Mouse (Mus musculus) liver, embryonic 15.5 days (tissue): ENCODE results near the gene Hormad2. TPM values are rescaled to one million over a fixed set of nuclear protein-coding genes. Genes with fewer than 3 reads are reported as not detected.

Source experiments
- ATAC-seq: fragments of 200-750 bp; cut with Nextera tagmentation; 2 replicates; pipeline ENCODE4 v1.8.0; 2017; ENCODE audit warnings: moderate number of reproducible peaks, mild to moderate bottlenecking, moderate library complexity; ENCODE audit not compliant: insufficient read depth
- H3K27ac ChIP-seq: fragments of 300-500 bp; sonication (generic); replicated peaks from 2 replicates; pipeline ENCODE4 v1.5.1; 2015; ENCODE audit warnings: mild to moderate bottlenecking, inconsistent platforms
- H3K27me3 ChIP-seq: fragments of 300-500 bp; sonication (generic); 2 replicates; pipeline ENCODE4 v1.6.1; 2015; ENCODE audit warnings: mild to moderate bottlenecking, inconsistent platforms
- H3K36me3 ChIP-seq: fragments of 300-500 bp; sonication (generic); replicated peaks from 2 replicates; pipeline ENCODE4 v1.6.1; 2015; ENCODE audit warnings: moderate library complexity, mild to moderate bottlenecking, inconsistent platforms
- H3K4me1 ChIP-seq: fragments of 300-500 bp; sonication (generic); replicated peaks from 2 replicates; pipeline ENCODE4 v1.6.1; 2015; ENCODE audit warnings: inconsistent platforms
- H3K4me2 ChIP-seq: fragments of 300-500 bp; sonication (generic); 2 replicates; pipeline ENCODE4 v1.6.1; 2015; ENCODE audit warnings: moderate library complexity, mild to moderate bottlenecking, inconsistent platforms
- H3K4me3 ChIP-seq: fragments of 300-500 bp; sonication (generic); replicated peaks from 2 replicates; pipeline ENCODE4 v1.5.1; 2015; ENCODE audit warnings: mild to moderate bottlenecking, inconsistent platforms
- H3K9ac ChIP-seq: fragments of 300-500 bp; sonication (generic); 2 replicates; pipeline ENCODE4 v1.6.1; 2015; ENCODE audit warnings: moderate library complexity, mild to moderate bottlenecking, inconsistent platforms
- H3K9me3 ChIP-seq: fragments of 300-500 bp; sonication (generic); replicated peaks from 2 replicates; pipeline ENCODE4 v1.6.1; 2016; ENCODE audit warnings: inconsistent platforms
- WGBS: fragments of 180-500 bp; shearing (Covaris S2); methylation state at CpG from one replicate; pipeline ENCODE4 v1.1.7; 2015; ENCODE audit warnings: mixed read lengths; ENCODE audit not compliant: insufficient replicate concordance; 5-methylcytosine and 5-hydroxymethylcytosine counted together
- polyA plus RNA-seq: library from polyadenylated mRNA; unstranded; fragments of >200 nt; fragmentation: Nextera tagmentation; extraction: Ambion mirVana; gene quantifications from 2 replicates; pipeline ENCODE4 v1.2.1, GENCODE M21; 2015

Hormad2 gene
- polyA plus RNA-seq, 1 experiment from 2014 or later, result 0.18 TPM

GRCm38 (mm10) chr11:4446195-4446868 is 5.4 kb upstream of the Hormad2 start:
- no peak for ATAC-seq
- H3K4me1 ChIP-seq, result no peaks in the 10 kb centered on the region
- no peak overlapping the region for H3K4me2 ChIP-seq
- H3K27ac ChIP-seq, result no peak overlapping the region
- no peaks in the 10 kb centered on the region for H3K27me3 ChIP-seq
- H3K9me3 ChIP-seq, result no peaks in the 10 kb centered on the region
- WGBS, result 87% methylated on average over 9 of the region's 9 CpGs
- H3K9ac ChIP-seq, result no peak overlapping the region
- no peak overlapping the region for H3K4me3 ChIP-seq
- H3K36me3 ChIP-seq, result no peaks in the 10 kb centered on the region

GRCm38 (mm10) chr11:4442280-4442679 is 1.4 kb upstream of the Hormad2 start:
- Histone ChIP-seq H3K9me3 (no peaks in the 10 kb centered on the region), H3K4me3 (no peak overlapping the region), H3K36me3 (no peaks in the 10 kb centered on the region), H3K27ac (no peak overlapping the region), H3K27me3 (no peaks in the 10 kb centered on the region), H3K4me2 (no peak overlapping the region), H3K4me1 (peaks cover 6% of the 10 kb centered on the region; the same call in 1 of the 2 replicates), H3K9ac (no peak overlapping the region)
- 6% methylated on average over 1 of the region's 1 CpGs for WGBS
- no peak for ATAC-seq

DNA sequence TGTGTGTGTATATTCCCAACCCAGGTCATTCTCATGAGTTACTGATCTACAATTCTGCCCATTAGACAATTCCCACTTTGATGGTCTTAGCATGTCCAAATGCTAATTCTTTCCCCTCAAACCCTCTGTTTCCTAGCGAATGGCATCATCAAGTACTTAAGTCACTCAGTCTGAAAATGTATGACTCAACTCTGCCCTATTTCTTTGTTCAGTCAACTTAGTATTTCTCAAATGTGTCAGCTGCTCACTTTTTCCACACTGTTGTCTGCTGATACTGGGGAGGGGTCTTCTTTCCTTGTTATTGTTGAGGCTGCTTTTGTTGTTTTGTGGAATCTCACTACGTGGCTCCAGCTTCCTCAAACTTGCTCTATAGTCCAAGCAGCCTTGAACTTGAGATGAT is 2.7 kb downstream of the Hormad2 start:
- Histone ChIP-seq H3K4me2 (no peak overlapping the region), H3K27me3 (no peaks in the 10 kb centered on the region), H3K27ac (no peak overlapping the region), H3K9me3 (no peaks in the 10 kb centered on the region), H3K9ac (no peak overlapping the region), H3K4me3 (no peak overlapping the region), H3K4me1 (peaks cover 8% of the 10 kb centered on the region; the same call in 1 of the 2 replicates), H3K36me3 (no peaks in the 10 kb centered on the region)
- WGBS, result 37% methylated on average over 2 of the region's 2 CpGs
- ATAC-seq, result no peak

- Histone ChIP-seq H3K27me3 (no peaks in the 10 kb centered on the region), H3K27ac (no peak overlapping the region), H3K36me3 (no peaks in the 10 kb centered on the region), H3K4me3 (no peak overlapping the region), H3K9me3 (no peaks in the 10 kb centered on the region), H3K4me2 (no peak overlapping the region), H3K9ac (no peak overlapping the region), H3K4me1 (peaks cover 8% of the 10 kb centered on the region; the same call in 1 of the 2 replicates)
- ATAC-seq, result no peak
- 75% methylated on average over 1 of the region's 1 CpGs for WGBS
These were observed 3.6 kb downstream of the Hormad2 start for GRCm38 (mm10) chr11:4437318-4437717.

- 68% methylated on average over 3 of the region's 3 CpGs for WGBS
- no peaks in the 10 kb centered on the region for H3K9me3 ChIP-seq
- H3K27ac ChIP-seq, result no peak overlapping the region
These were observed 4.3 kb downstream of the Hormad2 start for GRCm38 (mm10) chr11:4436631-4437030.

DNA sequence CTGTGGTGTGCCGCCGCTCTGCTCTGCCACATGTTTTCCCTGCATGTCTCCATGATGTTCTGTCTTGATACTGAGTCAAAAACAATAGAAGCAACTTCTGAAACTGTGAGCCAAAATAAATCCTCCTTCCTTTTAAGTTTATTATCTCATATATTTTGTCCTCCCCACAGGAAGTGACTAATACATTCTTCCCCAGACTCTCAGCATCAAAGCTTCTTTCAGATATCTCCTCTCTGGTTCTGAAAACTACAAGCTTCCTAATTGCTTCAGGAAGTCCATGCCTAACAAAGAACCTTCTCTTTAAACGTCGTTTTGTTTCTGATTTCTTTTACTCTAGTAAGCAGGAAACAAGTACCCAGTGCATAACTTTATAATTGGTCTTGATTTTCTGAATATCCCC is 6.4 kb downstream of the Hormad2 start:
- Histone ChIP-seq H3K27ac (no peak overlapping the region), H3K36me3 (no peaks in the 10 kb centered on the region), H3K4me2 (no peak overlapping the region), H3K9ac (no peak overlapping the region), H3K4me3 (no peak overlapping the region), H3K9me3 (no peaks in the 10 kb centered on the region), H3K27me3 (no peaks in the 10 kb centered on the region), H3K4me1 (0 out of 2 replicates have a peak, but pooled peaks cover 3% of the 10 kb centered on the region)
- 54% methylated on average over 4 of the region's 4 CpGs for WGBS
- no peak for ATAC-seq

More at GRCm38 (mm10) chr11:4436631-4437030, 4.3 kb downstream of the Hormad2 start:
- peaks cover 8% of the 10 kb centered on the region; the same call in 1 of the 2 replicates for H3K4me1 ChIP-seq
- no peak overlapping the region for H3K4me2 ChIP-seq
- no peaks in the 10 kb centered on the region for H3K27me3 ChIP-seq
- no peak overlapping the region for H3K9ac ChIP-seq
- no peak for ATAC-seq
- H3K36me3 ChIP-seq, result no peaks in the 10 kb centered on the region
- no peak overlapping the region for H3K4me3 ChIP-seq

DNA sequence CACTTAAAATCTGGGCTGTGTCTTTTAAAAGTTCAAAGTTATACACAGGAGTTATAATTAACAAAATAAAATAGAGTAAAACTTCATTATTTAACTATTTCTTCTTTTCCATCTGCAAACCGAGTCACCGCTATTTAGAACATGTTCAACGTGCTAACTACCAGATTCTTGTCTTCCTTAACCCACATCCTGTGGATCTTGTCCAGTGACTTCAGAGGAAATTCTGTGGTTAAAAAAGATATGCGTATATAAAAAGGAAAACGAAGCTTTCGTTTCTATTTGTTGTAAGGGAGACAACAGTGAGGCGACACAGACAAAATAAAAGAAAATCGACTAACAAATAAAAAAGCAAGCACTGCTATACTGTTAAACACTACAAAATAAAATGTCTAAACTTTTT is 17.1 kb downstream of the Hormad2 start:
- Histone ChIP-seq H3K4me1 (peaks cover 6% of the 10 kb centered on the region; the same call in 1 of the 2 replicates), H3K9me3 (no peaks in the 10 kb centered on the region), H3K27ac (no peak overlapping the region), H3K4me3 (no peak overlapping the region), H3K9ac (no peak overlapping the region), H3K27me3 (peaks cover 5% of the 10 kb centered on the region; the same call in 1 of the 2 replicates), H3K36me3 (no peaks in the 10 kb centered on the region), H3K4me2 (no peak overlapping the region)
- WGBS, result 19% methylated on average over 8 of the region's 8 CpGs
- ATAC-seq, result no peak

DNA sequence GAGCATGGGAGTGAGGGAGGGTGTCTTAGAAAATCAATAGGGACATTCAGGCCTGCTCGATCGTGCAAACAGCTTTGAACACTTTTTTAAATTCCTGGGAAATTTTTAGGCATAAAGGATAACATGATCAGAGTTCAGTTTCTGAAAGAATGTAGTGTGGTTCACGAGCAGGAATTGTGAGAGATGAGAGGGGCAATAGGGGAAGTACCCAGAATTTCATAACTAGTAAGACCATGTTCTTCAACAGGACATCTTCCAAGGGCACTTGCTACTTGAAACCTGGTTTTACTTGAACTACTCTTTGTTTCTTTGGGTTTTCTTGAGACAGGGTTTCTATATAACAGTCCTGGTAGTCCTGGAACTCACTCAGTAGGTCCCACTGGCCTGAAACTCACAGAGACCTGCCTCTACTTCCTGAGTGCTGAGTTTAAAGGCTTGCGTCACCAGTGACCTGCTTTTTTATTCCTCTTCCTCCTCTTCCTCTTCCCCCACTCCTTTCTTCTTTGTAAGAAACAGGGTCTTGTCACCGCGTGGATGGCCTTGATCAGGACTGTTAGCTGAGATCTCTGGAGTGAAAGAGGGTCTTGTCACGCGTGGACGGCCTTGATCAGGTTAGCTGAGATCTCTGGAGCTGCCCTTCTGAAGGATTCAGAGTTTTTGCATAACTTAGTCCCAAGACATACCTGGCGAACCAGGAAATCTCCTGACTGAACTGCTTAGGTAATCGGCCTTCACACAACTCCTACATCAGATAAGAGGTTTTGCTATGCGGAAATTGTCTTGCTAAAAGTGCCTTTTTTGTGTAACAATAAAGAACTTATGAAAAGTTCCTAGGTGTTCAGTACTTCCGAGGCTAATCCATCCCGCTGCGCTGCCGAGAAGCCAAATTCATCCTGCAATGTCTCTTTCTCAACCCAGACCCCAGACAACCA is 18.1 kb downstream of the Hormad2 start:
- Histone ChIP-seq H3K9me3 (no peaks in the 10 kb centered on the region), H3K4me3 (no peak overlapping the region), H3K36me3 (no peaks in the 10 kb centered on the region), H3K4me1 (peaks cover 6% of the 10 kb centered on the region; the same call in 1 of the 2 replicates), H3K4me2 (no peak overlapping the region), H3K27ac (no peak overlapping the region), H3K9ac (no peak overlapping the region), H3K27me3 (peaks cover 5% of the 10 kb centered on the region; the same call in 1 of the 2 replicates)
- no peak for ATAC-seq
- WGBS, result 52% methylated on average over 16 of the region's 16 CpGs

DNA sequence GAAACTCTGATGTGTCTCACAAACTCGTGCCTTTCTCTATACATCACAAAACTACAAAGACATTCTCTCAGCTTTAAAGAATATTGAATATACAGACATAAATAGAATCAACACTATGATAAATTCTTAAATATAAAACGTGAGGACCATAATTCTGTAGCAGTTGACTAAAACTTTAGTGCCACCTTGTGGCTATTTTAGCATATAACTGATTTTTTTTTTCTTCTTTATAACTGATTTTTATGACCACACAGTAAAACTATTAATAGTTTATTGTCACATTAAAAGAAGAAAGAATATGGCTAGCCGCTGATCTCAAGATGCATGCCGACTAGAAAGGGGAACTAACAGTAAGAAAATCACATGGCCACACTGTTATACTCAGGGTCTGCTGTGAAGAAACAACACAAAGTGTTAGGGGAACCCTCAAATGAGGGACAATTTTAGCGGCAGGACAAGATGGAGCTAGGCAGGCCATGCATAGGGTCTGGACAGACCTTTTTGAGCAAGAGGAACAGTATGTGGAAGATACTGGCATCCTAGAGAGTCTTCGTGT is 18.9 kb downstream of the Hormad2 start:
- ATAC-seq, result no peak
- Histone ChIP-seq H3K27ac (no peak overlapping the region), H3K27me3 (peaks cover 5% of the 10 kb centered on the region; the same call in 1 of the 2 replicates), H3K4me3 (no peak overlapping the region), H3K4me1 (peaks cover 6% of the 10 kb centered on the region; the same call in 1 of the 2 replicates), H3K36me3 (no peaks in the 10 kb centered on the region), H3K9ac (no peak overlapping the region), H3K9me3 (no peaks in the 10 kb centered on the region), H3K4me2 (no peak overlapping the region)
- WGBS, result 16% methylated on average over 6 of the region's 6 CpGs

- WGBS, result 58% methylated on average over 3 of the region's 3 CpGs
- no peaks in the 10 kb centered on the region for H3K9me3 ChIP-seq
- no peak overlapping the region for H3K27ac ChIP-seq
- H3K4me2 ChIP-seq, result no peak overlapping the region
- no peak for ATAC-seq
- H3K9ac ChIP-seq, result no peak overlapping the region
- H3K4me1 ChIP-seq, result peaks cover 1% of the 10 kb centered on the region; the same call in 1 of the 2 replicates
- H3K36me3 ChIP-seq, result no peaks in the 10 kb centered on the region
- no peak overlapping the region for H3K4me3 ChIP-seq
- peaks cover 4% of the 10 kb centered on the region; the same call in 1 of the 2 replicates for H3K27me3 ChIP-seq
These were observed 22.9 kb downstream of the Hormad2 start for GRCm38 (mm10) chr11:4417986-4418385.

- Histone ChIP-seq H3K4me2 (no peak overlapping the region), H3K27ac (no peak overlapping the region), H3K36me3 (no peaks in the 10 kb centered on the region), H3K27me3 (no peaks in the 10 kb centered on the region), H3K4me1 (no peaks in the 10 kb centered on the region), H3K9ac (no peak overlapping the region), H3K9me3 (no peaks in the 10 kb centered on the region), H3K4me3 (no peak overlapping the region)
- 60% methylated on average over 4 of the region's 4 CpGs for WGBS
- no peak for ATAC-seq
These were observed 28.6 kb downstream of the Hormad2 start for GRCm38 (mm10) chr11:4412294-4412693.
